Mouse (Mus musculus): ENCODE results near the gene Setdb2.

Setdb2 gene

DNA sequence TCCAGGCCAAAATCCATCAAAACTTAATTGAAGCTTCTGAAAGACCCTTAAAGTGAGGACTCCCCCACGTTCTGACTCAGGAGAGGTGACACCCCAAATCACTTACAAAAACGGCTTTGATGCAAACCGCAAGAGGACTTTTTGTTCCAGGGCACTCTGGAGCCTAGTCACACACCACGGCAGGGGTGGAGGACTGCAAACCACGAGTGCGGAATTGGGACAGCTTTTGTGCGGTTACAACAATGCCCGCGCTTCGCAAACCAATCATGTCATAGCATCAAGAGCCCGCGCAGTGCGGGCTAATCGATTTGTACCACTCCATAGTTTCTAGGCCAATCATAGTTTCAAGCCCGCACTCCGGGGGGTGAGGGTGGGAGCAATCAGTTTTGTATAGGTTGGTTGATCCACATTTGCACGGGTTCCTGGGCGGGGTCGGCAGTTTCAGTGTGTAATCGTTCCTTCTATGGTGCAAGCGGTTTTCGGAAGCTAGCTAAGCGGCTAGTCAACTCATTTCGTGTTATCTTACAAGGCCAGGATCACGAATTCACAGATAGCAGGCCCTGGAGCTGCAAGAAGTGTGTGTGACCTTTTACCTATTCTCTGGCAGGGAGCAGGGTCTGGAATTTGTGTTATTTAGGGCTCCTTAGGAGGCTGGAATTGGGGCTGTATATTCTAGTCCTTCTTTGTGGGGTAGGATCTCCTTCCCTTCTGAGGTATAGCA is 70.2 kb downstream of the Setdb2 start:
- DNase-seq (ENCODE audit: low spot score in 2 of 2): no peak

DNA sequence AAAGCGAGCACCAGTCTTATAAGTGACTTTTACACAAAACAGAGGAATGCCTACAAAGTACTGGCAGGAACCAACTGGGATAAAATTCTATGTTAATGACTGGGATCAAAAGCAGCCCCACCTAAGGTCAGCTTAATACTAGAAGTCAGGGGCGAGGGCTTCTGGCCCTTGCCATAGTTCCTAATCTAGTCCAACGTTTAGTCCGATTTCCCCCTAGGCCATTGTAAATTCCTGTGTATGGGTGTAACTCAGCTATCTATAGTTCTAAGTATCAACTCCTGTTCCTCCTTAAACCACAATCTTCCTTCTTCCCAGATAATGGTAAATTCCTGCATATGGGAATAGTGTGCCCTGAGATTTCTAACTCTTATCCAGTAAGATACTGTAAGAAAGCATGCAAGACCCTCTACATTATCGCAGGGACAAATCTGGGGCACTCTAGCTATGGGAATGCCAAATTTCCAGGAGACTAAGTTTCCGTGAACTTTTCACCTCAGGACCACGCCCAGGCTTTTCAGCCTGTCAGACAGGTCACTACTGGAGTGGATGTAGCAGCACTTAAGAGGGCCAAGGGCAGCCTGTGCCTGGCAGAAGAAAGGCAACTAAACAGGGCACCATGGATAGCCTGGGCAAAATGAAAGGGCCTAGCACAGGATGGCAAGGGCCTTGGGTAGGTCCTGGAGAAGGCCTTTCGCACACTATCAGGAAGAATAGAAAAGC is 74.1 kb downstream of the Setdb2 start:
- no peak for DNase-seq (ENCODE audit: low spot score in 2 of 2)

DNA sequence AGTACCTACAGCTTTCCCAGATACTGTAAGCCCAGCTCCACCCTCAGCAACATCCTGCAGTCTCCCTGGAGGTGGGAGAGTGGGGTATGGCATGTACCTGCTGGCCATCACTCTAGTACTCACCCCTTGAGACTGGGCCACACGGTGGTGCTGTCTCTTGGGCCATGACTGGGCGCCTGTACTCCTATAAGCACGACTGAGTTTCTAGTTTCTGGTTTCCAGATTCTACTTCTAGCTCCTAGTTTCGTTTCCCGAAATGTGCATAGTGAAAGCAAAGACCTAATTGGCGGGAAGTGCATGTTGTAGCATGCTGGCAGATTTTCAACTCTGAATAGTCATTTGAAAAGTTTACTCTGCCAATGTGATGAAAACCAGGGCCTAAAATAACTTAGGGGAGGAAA is 75.4 kb downstream of the Setdb2 start, which contains the start of gene Phf11d:
Gene Phf11d (minus strand): TSS at position 227 of the 401 bp plus-strand sequence.
- DNase-seq (ENCODE audit: low spot score in 2 of 2): no peak
